Mouse (Mus musculus) hindbrain, embryonic 14.5 days (tissue): ENCODE results near the gene Sec22b. TPM values are rescaled to one million over a fixed set of nuclear protein-coding genes. Genes with fewer than 3 reads are reported as not detected.

Experiments used
- ATAC-seq: fragments of 200-750 bp; cut with Nextera tagmentation; 2 replicates; pipeline ENCODE4 v1.8.0; 2017; ENCODE audit warnings: moderate number of reproducible peaks, mild to moderate bottlenecking, moderate TSS enrichment, moderate library complexity; ENCODE audit not compliant: low FRiP score
- DNase-seq: peaks from one replicate; pipeline ENCODE4 v3.0.0-alpha.2; 2015; ENCODE audit warnings: low spot score
- H3K27ac ChIP-seq: fragments of 300-500 bp; sonication (generic); 2 replicates; pipeline ENCODE4 v1.5.1; 2014; ENCODE audit warnings: mild to moderate bottlenecking, moderate library complexity
- H3K27me3 ChIP-seq: fragments of 300-500 bp; sonication (generic); 2 replicates; pipeline ENCODE4 v1.6.1; 2014; ENCODE audit warnings: mild to moderate bottlenecking, low read length, mixed read lengths; ENCODE audit not compliant: control insufficient read depth, insufficient read depth
- H3K36me3 ChIP-seq: fragments of 300-500 bp; sonication (generic); replicated peaks from 2 replicates; pipeline ENCODE4 v1.6.1; 2014; ENCODE audit not compliant: control insufficient read depth, insufficient read depth
- H3K4me1 ChIP-seq: fragments of 300-500 bp; sonication (generic); replicated peaks from 2 replicates; pipeline ENCODE4 v1.6.1; 2014; ENCODE audit warnings: antibody characterized with exemption, low read length, mixed read lengths; ENCODE audit not compliant: control insufficient read depth, insufficient read depth
- H3K4me2 ChIP-seq: fragments of 300-500 bp; sonication (generic); replicated peaks from 2 replicates; pipeline ENCODE4 v1.6.1; 2014; ENCODE audit warnings: mild to moderate bottlenecking, moderate library complexity
- H3K4me3 ChIP-seq: fragments of 300-500 bp; sonication (generic); replicated peaks from 2 replicates; pipeline ENCODE4 v1.5.1; 2014; ENCODE audit warnings: mild to moderate bottlenecking, low read length
- H3K9ac ChIP-seq: fragments of 300-500 bp; sonication (generic); 2 replicates; pipeline ENCODE4 v1.6.1; 2014
- H3K9me3 ChIP-seq: fragments of 300-500 bp; sonication (generic); 2 replicates; pipeline ENCODE4 v1.6.1; 2016; ENCODE audit warnings: low read length; ENCODE audit not compliant: control insufficient read depth
- WGBS: fragments of 180-500 bp; shearing (Covaris S2); extraction: QIAGEN DNeasy Blood & Tissue Kit; methylation state at CpG from one replicate; pipeline ENCODE4 v1.1.7; 2014; 5-methylcytosine and 5-hydroxymethylcytosine counted together
- polyA plus RNA-seq: library from polyadenylated mRNA; unstranded; fragments of >200 nt; fragmentation: Nextera tagmentation; extraction: Ambion mirVana; gene quantifications from 2 replicates; pipeline ENCODE4 v1.2.1, GENCODE M21; 2014

Sec22b gene
- polyA plus RNA-seq, 1 experiment from 2014 or later = 111 TPM

- Histone ChIP-seq H3K9ac (no peak overlapping the region), H3K9me3 (no peaks in the 10 kb centered on the region), H3K4me3 (no peak overlapping the region), H3K4me1 (no peaks in the 10 kb centered on the region), H3K27me3 (peaks cover 5% of the 10 kb centered on the region; the same call in 1 of the 2 replicates), H3K27ac (no peak overlapping the region), H3K36me3 (no peaks in the 10 kb centered on the region), H3K4me2 (no peak overlapping the region)
- 45% methylated on average over 6 of the region's 6 CpGs for WGBS
- ATAC-seq = no peak
- no peak for DNase-seq
These were observed 6.3 kb upstream of the Sec22b start for GRCm38 (mm10) chr3:97894695-97895094.

GRCm38 (mm10) chr3:97898381-97898780 lies 2.6 kb upstream of the Sec22b start:
- Histone ChIP-seq H3K4me2 (no peak overlapping the region), H3K4me1 (peaks cover 18% of the 10 kb centered on the region), H3K9me3 (no peaks in the 10 kb centered on the region), H3K9ac (no peak overlapping the region), H3K27ac (no peak overlapping the region), H3K27me3 (no peaks in the 10 kb centered on the region), H3K36me3 (no peaks in the 10 kb centered on the region), H3K4me3 (no peak overlapping the region)
- 74% methylated on average over 3 of the region's 3 CpGs for WGBS
- no peak for DNase-seq
- ATAC-seq = no peak

GRCm38 (mm10) chr3:97901586-97901985 lies 596 bp downstream of the Sec22b start:
- Histone ChIP-seq H3K4me3 (peak overlapping the region; percentile 99), H3K4me1 (peaks cover 18% of the 10 kb centered on the region), H3K9ac (peak overlapping the region; percentile 98), H3K4me2 (peak overlapping the region; percentile 94), H3K9me3 (no peaks in the 10 kb centered on the region), H3K36me3 (no peaks in the 10 kb centered on the region), H3K27ac (no peak overlapping the region), H3K27me3 (no peaks in the 10 kb centered on the region)
- WGBS = 25% methylated on average over 5 of the region's 5 CpGs
- DNase-seq = no peak
- ATAC-seq = no peak

- Histone ChIP-seq H3K4me2 (no peak overlapping the region), H3K27ac (no peak overlapping the region), H3K9me3 (no peaks in the 10 kb centered on the region), H3K9ac (no peak overlapping the region), H3K4me3 (no peak overlapping the region), H3K27me3 (no peaks in the 10 kb centered on the region), H3K4me1 (no peaks in the 10 kb centered on the region), H3K36me3 (peaks cover 43% of the 10 kb centered on the region)
- ATAC-seq (no peak), DNase-seq (no peak)
- WGBS = 72% methylated on average over 2 of the region's 2 CpGs
These were observed 8.7 kb downstream of the Sec22b start for GRCm38 (mm10) chr3:97909737-97910136.

- no peaks in the 10 kb centered on the region for H3K27me3 ChIP-seq
- no peaks in the 10 kb centered on the region for H3K9me3 ChIP-seq
- no peaks in the 10 kb centered on the region for H3K4me1 ChIP-seq
- no peak overlapping the region for H3K4me3 ChIP-seq
- no peak for DNase-seq
- H3K27ac ChIP-seq = no peak overlapping the region
- WGBS = 90% methylated on average over 7 of the region's 7 CpGs
- no peak for ATAC-seq
- H3K36me3 ChIP-seq = peaks cover 53% of the 10 kb centered on the region
- H3K4me2 ChIP-seq = no peak overlapping the region
- no peak overlapping the region for H3K9ac ChIP-seq
These were observed 10.1 kb downstream of the Sec22b start for GRCm38 (mm10) chr3:97911093-97911492.

GRCm38 (mm10) chr3:97915081-97915480 lies 14.1 kb downstream of the Sec22b start:
- no peak overlapping the region for H3K27ac ChIP-seq
- H3K4me2 ChIP-seq = no peak overlapping the region
- H3K27me3 ChIP-seq = no peaks in the 10 kb centered on the region
- H3K4me3 ChIP-seq = no peak overlapping the region
- H3K4me1 ChIP-seq = no peaks in the 10 kb centered on the region
- H3K9me3 ChIP-seq = no peaks in the 10 kb centered on the region
- H3K9ac ChIP-seq = no peak overlapping the region
- DNase-seq = no peak
- no peak for ATAC-seq
- 81% methylated on average over 4 of the region's 4 CpGs for WGBS
- peaks cover 68% of the 10 kb centered on the region; the same call in 1 of the 2 replicates for H3K36me3 ChIP-seq

- H3K27ac ChIP-seq = no peak overlapping the region
- WGBS = 98% methylated on average over 10 of the region's 10 CpGs
- no peaks in the 10 kb centered on the region for H3K9me3 ChIP-seq
- H3K36me3 ChIP-seq = peaks cover 76% of the 10 kb centered on the region
- ATAC-seq (no peak), DNase-seq (no peak)
- no peak overlapping the region for H3K4me3 ChIP-seq
- no peaks in the 10 kb centered on the region for H3K4me1 ChIP-seq
- no peaks in the 10 kb centered on the region for H3K27me3 ChIP-seq
- no peak overlapping the region for H3K9ac ChIP-seq
- H3K4me2 ChIP-seq = no peak overlapping the region
These were observed 18.0 kb downstream of the Sec22b start for GRCm38 (mm10) chr3:97918885-97919550.

- H3K4me3 ChIP-seq = no peak overlapping the region
- no peaks in the 10 kb centered on the region for H3K27me3 ChIP-seq
- 93% methylated on average over 2 of the region's 2 CpGs for WGBS
- peaks cover 25% of the 10 kb centered on the region for H3K36me3 ChIP-seq
- no peak overlapping the region for H3K9ac ChIP-seq
- no peak for DNase-seq
- no peaks in the 10 kb centered on the region for H3K9me3 ChIP-seq
- no peak overlapping the region for H3K27ac ChIP-seq
- no peak for ATAC-seq
- H3K4me1 ChIP-seq = no peaks in the 10 kb centered on the region
- H3K4me2 ChIP-seq = no peak overlapping the region
These were observed 24.3 kb downstream of the Sec22b start for GRCm38 (mm10) chr3:97925246-97925645.

GRCm38 (mm10) chr3:97927322-97927721 lies 26.3 kb downstream of the Sec22b start:
- H3K27me3 ChIP-seq = no peaks in the 10 kb centered on the region
- 85% methylated on average over 4 of the region's 4 CpGs for WGBS
- no peak overlapping the region for H3K4me2 ChIP-seq
- H3K4me3 ChIP-seq = no peak overlapping the region
- H3K9me3 ChIP-seq = no peaks in the 10 kb centered on the region
- DNase-seq (no peak), ATAC-seq (no peak)
- H3K27ac ChIP-seq = no peak overlapping the region
- no peak overlapping the region for H3K9ac ChIP-seq
- H3K36me3 ChIP-seq = peaks cover 5% of the 10 kb centered on the region; the same call in 1 of the 2 replicates
- H3K4me1 ChIP-seq = peaks cover 14% of the 10 kb centered on the region
